Mouse (Mus musculus): ENCODE measurements at regions not wholly inside any gene's neighbourhood (a gene's known extent, or its start where the extent isn't known, plus 50 kb on each side); places are given as distances from the start of the nearest gene placed in this dataset.

DNA sequence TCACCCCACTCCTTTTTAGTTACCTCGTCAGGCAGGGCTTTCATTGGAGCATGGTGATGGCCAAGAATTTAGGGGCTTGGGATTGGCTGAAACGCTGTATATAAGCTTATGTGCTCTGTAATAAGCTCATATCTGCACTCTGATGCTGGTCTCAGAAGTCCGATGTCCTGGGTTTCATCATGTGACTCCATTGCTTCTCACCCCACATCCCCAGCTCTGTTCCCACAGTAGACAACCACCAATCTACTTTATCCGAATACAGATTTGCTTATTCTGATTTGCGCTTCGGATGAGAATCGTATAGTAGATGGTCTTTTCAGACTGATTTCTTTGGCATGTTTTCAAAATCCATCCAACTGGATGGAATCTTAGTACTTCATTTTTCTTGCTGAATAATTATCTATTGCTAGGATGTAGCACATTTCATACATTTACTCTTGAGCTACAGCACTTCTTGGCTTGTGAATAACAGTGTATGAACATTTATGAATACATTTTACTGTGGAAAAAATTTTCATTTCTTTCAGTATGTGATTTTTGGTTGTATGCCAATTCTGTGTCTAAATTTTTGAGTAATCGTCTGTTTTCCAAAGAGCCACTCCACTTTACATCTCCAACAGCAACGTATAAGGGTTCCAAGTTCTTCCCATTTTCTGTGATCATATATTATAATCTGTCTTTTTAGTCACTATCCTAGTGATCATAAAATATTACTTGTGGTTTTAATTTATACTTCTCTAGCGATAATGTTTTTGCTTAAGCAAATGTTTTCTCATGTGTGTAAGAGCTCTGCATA, 185.7 kb downstream of the Hace1 start:
- no peak for DNase-seq (ENCODE audit: low spot score in 2 of 2)

DNA sequence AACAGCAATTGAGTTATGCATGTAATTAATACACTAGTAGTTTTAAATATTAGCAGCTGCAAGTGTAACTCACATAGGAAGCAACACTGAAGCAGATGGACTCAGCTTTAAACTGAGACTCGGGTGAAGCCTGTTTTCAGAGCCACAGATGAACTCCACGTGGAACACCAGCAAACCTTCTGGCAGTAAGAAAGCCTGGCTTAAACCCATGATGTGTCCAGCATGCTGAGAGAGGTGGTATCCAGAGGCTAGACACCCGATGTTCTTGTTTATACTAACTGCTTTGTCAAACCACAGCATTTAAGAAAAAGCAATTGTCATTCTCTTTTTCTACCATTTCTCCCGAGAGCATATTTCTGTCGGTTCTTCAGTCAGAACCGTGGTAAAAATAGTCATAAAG, 202.1 kb downstream of the Hace1 start:
- DNase-seq (ENCODE audit: low spot score in 2 of 2): no peak

DNA sequence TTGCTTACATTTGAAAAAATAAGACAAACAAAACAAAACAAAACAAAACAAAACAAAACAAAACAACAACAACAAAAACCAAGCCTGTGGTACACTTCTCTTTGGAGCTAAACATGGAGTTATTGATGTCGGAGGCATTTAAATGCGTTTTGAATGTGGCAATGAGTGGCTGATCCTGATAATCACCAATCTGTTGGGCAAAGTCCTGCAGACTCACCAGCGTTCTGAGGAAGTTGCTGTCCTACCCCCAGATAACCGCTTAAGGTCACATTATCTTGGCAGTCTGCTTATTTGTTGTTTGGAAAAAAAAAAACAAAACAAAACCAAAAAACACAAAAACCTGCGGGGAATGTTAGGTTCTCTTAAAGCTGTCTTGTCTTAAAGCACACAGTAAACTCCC, 205.4 kb downstream of the Hace1 start:
- no peak for DNase-seq (ENCODE audit: low spot score in 2 of 2)

DNA sequence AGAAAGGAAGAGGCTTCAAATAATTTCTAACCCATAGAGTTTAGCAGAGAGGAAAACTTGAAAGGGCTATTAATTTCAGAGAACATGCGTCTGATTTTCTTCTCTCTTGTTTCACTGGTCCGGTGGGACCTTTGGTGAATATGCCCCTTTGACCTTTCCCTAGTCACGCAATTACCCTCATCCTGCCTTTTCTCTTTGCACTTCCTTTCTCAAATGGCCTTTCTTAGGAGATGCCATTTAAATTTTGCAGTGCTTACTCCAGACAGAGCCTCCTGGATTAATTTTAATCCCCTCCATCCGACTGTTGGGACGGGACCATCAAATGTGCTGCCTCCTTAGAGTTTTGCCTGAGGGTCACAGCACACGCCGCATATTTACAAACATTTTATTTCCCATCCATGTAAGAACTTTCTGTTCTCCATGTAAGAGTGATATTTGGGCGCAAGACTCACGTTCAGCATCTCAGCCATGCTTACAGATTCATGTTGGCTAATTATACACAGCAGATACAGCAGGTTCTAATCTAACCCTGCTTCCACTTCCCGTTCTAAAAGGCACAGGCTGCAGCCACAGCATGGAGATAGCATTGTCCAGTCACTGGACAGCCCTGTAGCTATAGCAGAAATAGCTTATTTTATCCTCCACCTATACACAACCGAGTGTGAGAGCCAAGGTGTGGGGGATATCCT, 206.0 kb downstream of the Hace1 start:
- no peak for DNase-seq (ENCODE audit: low spot score in 2 of 2)

DNA sequence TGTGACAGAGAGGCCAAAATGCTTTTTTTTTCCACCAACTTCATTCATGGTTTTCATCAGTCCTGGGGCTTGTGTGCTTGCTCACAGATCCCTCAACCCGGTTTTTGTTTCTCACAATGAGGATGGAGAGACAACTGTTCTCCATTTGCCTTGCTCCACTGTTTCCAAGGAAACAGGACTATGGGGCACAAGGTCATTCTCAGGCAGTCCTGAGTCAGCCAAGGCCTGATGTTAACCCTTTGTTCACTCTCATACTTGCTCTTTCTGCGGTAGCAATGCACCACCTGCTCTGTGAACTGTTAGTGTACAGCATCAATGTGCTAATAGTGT, 206.5 kb downstream of the Hace1 start:
- no peak for DNase-seq (ENCODE audit: low spot score in 2 of 2)

DNA sequence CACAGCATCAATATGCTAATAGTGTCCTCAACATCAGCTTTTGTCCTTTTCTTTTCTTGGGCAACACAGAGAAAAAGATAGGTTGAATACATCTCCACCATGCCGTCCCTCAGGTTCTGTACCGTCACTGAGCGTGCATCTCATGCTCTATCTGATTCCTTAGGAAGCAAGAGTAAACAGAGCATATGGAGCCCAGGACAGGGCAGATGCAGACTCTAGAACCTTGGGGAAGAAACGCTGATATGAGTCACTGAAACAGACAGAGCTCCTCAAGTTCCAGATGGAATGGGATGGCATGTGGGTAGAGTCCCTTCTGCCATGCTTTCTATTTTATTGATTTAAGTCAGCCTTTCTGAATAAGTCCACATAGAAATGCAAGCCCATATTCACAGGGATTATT, 206.9 kb downstream of the Hace1 start:
- DNase-seq (ENCODE audit: low spot score in 2 of 2): no peak

DNA sequence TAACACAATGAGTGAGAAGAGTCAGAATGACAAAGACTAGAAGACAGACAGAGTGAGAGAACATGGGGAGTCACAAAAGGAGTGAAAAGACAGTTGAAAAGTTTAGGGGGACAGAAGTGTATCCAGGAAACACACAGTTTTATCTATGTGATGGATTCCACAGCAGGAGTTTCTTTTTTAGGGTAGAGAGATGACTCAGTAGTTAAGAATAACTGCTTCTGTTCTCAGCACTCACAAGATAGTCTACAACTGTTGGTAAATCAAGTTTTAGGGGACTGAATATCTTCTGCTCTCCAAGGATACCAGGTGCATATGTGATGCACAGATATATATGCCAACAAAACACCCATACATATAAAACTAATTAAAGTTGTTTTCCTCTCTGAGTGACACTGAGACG, 210.7 kb downstream of the Hace1 start:
- DNase-seq (ENCODE audit: low spot score in 2 of 2): no peak

DNA sequence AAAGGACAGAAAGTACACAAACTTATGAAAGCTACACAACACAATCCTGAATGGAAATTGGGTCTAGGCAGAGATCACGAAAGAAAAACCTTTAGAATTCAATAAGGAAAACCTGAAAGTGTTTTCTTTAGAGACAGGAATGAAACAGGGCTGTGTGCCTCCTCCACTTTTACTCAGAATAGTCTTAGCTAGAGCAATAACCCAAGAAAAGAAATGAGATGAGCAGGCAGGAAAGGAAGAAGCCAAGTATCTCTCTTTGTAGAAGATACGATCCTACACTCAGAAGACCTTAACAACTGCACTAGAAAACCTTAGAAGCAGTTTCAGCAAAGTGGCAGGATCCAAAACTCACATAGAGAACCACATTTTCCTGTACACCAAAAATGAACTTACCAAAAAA, 218.0 kb downstream of the Hace1 start:
- DNase-seq (ENCODE audit: low spot score in 2 of 2): no peak

DNA sequence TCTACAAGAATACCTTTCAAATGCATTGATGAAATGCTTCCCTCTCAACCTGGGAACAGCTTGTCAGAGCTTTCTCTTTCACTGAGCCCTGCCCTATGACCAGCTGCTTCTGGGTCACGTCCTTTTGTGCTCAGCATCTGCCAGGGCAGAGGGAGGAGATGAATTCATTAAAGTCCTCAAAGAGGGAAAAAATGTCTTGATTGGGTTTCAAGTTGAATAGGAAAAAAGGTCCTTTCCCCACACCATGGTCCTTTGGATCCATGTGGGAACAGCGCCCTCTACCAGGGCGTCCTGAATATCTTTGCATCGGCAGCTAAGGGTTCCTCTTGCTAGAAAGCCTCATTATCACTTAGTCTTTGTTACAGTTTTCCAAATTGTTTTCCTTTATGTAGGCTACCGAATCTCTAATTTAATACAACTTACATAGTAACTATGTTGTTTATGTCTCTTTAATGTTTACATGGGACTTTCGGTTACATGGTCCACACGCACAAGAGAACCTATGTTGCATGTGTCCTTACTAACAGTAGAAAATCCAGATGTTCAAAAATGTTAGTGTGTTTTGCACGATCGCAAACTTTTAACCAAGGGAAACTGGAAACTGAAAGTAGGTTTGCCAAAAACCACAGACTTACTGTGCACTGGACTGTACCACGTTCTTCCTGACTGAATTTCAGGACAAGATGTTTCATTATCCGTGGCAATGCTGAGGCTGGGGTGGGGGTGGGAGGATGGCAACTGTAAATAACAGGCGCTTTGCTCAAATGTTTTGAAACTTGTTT, 222.6 kb downstream of the Hace1 start:
- no peak for DNase-seq (ENCODE audit: low spot score in 2 of 2)

GRCm38 (mm10) chr10:45801463-45801862, 223.8 kb downstream of the Hace1 start:
- DNase-seq (ENCODE audit: low spot score in 2 of 2): no peak

GRCm38 (mm10) chr10:45806984-45807827, 229.6 kb downstream of the Hace1 start:
- DNase-seq (ENCODE audit: low spot score in 2 of 2): no peak

DNA sequence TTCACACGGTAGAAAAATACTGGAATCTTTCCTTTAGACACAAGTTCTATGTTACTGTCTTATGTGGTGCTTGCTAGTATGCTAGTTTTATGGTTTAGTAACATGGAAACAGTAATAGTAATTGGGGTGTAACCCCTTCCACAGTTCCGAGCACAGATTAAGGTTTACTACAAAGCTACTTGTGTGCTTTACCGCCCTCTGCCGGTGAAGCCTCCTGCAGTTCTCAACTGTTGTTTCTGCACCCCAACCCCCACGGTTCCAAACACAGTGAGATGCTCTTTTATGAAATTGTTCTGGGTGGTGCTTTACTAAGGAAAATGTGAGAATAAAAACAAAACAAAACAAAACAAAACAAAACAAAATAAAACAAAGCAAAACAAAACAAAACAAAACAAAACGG, 234.3 kb downstream of the Hace1 start:
- no peak for DNase-seq (ENCODE audit: low spot score in 2 of 2)

- no peak for DNase-seq (ENCODE audit: low spot score in 2 of 2)
Observed at GRCm38 (mm10) chr10:45813804-45814203, 236.2 kb downstream of the Hace1 start.

DNA sequence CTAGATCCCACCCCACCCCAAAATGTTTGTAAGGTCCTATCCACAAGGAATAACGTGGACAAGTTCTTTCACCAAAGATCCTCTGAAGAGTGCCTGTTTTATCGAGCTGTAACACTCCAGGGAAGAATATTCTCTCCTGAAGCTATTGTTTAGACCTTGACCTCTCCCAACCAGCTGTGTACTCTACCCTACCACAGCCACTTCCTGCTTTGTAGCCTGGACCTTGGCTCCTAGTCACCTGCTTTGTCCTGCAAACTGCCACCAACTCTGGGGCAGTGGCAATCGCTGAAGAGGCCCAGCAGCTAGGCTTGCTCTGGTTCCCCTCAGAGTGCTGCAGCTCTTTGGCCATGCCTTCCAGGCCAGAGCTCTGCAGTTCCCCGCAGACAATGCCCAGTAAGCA, 239.1 kb downstream of the Hace1 start:
- no peak for DNase-seq (ENCODE audit: low spot score in 2 of 2)

DNA sequence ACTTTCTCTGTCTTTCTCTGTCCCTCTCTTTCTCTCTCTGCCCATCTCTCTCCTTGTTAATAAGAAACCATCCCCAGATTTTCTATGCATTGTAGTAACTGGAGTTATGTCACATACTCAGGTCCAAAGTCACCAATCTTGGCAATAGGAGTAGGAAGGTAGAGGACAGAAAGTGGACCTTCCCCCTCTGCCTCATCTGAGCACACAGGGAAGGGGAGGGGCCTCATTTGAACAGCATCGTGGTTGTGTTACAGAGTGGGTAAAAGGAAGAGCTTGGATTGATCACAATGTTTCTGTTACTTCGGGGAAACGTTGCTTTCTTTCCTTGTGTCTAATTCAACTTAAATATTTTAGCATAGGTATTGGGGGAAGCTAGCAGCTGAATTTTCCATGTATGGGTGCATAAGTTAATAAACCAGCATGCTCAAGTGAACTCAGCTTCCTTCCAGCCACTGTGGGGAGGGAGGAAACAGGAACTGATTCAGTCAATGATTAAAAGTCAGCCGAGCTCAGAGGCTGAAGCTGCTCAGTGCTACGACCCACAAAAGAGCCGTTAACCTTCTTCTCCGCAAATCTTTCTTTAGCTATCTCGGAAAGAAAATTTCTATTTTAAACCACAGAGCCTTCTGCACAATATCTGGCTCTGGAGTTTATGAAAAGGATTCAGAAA, 243.5 kb downstream of the Hace1 start:
- DNase-seq (ENCODE audit: low spot score in 2 of 2): no peak

DNA sequence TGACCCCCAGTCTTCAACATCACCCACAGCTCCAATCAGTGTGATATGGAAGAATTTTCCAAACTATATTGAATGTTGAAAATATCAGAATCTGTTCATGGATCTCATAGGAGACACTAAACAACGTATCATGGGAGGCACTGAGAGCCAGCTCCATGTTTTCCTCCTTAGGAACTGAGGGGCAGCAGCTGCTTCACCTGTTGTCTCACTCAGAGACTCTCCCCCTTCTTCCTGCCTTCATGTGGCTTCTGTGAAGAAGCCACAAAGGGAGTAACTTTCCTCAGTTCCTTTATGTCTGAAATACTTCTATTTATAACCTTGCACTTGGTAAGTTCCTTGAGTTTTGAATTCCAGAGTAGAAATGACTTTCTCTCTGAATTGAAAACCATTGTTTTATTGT, 244.6 kb downstream of the Hace1 start:
- no peak for DNase-seq (ENCODE audit: low spot score in 2 of 2)

DNA sequence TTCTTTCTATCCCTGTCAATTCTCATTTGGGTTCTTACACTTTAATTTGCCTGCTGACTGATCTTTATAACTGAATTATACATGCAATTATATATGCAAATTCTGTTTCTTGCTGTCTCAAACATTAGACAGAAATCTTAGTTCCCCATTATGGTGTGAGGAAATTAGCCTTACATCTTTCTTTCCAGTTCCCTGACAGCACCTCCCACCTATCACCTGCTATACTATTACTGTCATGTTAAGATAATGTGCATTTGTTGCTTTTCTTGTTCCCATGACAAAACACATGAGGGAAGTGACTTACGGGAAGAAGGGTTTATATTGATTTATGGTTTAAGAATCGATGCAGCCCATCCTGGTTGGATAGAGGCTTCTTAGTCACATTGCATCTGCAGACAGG, 246.0 kb downstream of the Hace1 start:
- DNase-seq (ENCODE audit: low spot score in 2 of 2): no peak

- no peak for DNase-seq (ENCODE audit: low spot score in 2 of 2)
Observed at GRCm38 (mm10) chr10:45848654-45849053, 271.0 kb downstream of the Hace1 start.

- DNase-seq (ENCODE audit: low spot score in 2 of 2): no peak
Observed at GRCm38 (mm10) chr10:45849841-45850240, 272.2 kb downstream of the Hace1 start.

DNA sequence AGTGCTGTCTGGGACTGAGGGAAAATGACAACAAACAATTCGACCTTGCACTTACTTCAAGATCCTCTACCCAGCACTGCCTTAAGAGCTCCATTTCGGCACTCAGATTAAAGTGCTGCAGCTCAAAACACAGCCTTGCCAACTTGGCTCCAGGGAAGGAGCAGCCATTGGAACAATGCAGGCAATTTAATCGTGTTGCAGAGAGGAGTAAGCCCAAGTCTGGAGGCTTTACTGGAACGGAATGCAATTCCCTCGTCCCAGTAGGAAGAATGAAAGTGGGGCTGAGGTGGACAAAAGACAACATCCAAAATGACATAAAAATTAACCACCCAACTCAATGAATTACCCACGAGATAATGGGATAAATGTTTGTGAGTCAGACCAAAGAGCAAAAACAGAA, 273.0 kb downstream of the Hace1 start:
- no peak for DNase-seq (ENCODE audit: low spot score in 2 of 2)

DNA sequence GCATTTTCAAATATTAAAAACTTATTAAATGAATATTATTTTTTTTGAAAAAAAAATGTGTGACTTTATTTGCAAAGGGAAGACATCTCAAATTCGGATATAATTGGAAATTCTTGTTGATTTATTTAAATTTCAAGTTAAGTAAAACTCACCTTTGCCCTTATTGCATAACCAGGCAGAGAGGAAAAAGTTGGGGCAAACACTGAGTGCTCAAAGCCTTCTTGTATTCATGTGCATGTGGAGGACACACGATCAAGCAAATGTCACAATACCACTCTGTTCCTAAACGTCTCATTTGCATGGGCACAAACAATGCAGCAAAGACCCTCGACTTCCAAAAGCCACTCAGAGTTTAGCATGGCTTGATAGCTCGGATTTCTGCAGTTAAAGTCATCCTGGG, 275.1 kb downstream of the Hace1 start:
- no peak for DNase-seq (ENCODE audit: low spot score in 2 of 2)

All from adrenal gland, postnatal 4 days (tissue).